Mouse (Mus musculus) ovary, adult 10 weeks (tissue): ENCODE measurements around the gene Igfbp2. TPM values are rescaled to one million over a fixed set of nuclear protein-coding genes. Genes with fewer than 3 reads are reported as not detected.

Source experiments
- polyA plus RNA-seq: library from polyadenylated mRNA; stranded (reverse); fragments of 350-450 nt; fragmentation: Illumina TruSeq; extraction: RNeasy Lipid Tissue Mini Kit (QIAGEN cat#74804); gene quantifications from one replicate; pipeline ENCODE4 v1.2.3, GENCODE M21; 2014

The Igfbp2 gene
- 0.86 TPM for polyA plus RNA-seq

DNA sequence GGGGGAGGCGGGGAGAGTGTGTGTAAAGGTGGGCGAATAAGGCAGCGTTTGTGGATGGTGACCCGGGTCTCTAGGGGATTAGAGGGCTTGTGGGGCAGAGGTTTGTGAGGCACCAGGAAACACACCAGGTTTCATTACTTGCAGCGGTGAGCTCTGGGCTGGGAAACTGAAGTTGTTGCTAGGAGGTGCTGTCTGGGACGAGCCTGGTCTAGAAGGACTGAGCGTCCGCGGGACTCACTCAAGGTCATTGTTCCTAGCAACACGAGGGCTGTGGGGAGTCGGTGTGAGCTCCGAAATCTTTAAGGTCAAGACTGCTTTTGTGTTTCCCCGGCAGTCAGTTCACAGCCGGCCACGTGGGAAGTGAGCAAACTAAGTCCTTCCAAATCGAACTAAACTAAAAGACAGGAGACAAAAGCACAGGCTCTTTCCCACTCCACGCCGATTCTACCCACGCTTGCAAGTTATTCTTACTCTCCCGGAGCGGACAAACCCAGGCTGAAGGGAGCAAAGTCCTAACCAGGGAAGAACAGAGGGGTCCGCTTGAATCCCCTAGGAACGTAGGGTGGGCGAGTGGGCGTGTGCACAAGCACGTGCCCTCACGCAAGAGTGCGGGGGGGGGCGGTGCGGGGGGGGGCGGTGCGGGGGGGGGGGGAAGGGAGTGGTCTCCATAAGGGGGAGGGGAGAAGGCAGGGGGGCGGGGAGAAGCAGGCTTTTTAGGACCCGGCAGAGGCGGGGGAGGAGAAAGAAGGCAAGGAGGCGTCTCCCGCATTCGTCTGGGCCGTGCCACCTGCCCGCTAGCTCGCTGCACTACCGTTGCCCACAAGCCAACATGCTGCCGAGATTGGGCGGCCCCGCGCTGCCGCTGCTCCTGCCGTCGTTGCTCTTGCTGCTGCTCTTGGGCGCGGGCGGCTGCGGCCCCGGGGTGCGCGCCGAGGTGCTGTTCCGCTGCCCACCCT is at the start of gene Igfbp2:
TSS of gene Igfbp2 (plus strand) at position 753 of the 956 bp plus-strand sequence.

GRCm38 (mm10) chr1:72874287-72875211 is 50.2 kb downstream of the Igfbp2 start, which contains the start of gene Igfbp5:
Gene Igfbp5, minus strand, starts transcription at chr1:72874884.

Other genes starting within 250 kb of the Igfbp2 start
- 8.6 TPM for gene Smarcal1, start 241.3 kb upstream of the Igfbp2 start, polyA plus RNA-seq
- gene Ankar, start 123.9 kb upstream of the Igfbp2 start, polyA plus RNA-seq = not detected
- 45.8 TPM for gene Rpl37a, start 113.2 kb upstream of the Igfbp2 start, polyA plus RNA-seq
- gene Igfbp5, start 50.4 kb downstream of the Igfbp2 start, polyA plus RNA-seq = 289 TPM
- not detected for gene Tnp1, start 191.4 kb downstream of the Igfbp2 start, polyA plus RNA-seq